Mouse (Mus musculus) mature B cell (primary cell): ENCODE measurements around the gene Actb.

ENCODE experiments used
- in situ Hi-C: fragments of 300-500 bp; cut with MboI; formaldehyde crosslinking; loops from 2 replicates; pipeline ENCODE4 v1.14.3; 2019

Gene Actb

GRCm38 (mm10) chr5:142879318-142880175, 27.0 kb downstream of the Actb start:
- in situ Hi-C loops: loop anchor here (10.0 kb wide), 2 partner anchors 115 to 185 kb away; no protein-coding TSS in a partner anchor

- in situ Hi-C loops: loop anchor here (10.0 kb wide), 1 partner anchor 114 kb away; no protein-coding TSS in a partner anchor
Measured at GRCm38 (mm10) chr5:142878570-142878969, 28.0 kb downstream of the Actb start.

- in situ Hi-C loops: loop anchor here (10.0 kb wide), 1 partner anchor 113 kb away; no protein-coding TSS in a partner anchor
Measured at GRCm38 (mm10) chr5:142877337-142878280, 28.9 kb downstream of the Actb start.

DNA sequence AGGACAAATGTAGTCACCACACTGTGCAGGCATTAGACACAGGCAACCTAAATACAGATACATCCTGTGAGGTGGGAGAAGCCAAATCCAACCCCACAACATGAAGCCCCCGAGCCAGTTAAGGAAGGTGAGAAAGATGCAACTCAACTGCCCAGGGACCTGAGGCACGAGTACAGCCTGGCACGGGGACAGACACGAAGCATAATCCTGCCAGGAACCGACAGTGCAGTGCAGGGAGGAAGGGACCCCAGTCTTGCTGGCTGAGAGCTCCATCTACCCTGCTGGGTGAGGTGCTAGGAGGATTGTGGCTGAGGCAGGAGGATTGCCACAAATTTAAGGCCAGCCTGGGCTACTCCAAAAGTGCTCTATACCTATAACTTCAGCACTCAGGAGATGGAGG, 29.7 kb downstream of the Actb start:
- in situ Hi-C loops: loop anchor here (10.0 kb wide), 1 partner anchor 112 kb away; no protein-coding TSS in a partner anchor

GRCm38 (mm10) chr5:142875513-142875905, 31.0 kb downstream of the Actb start:
- in situ Hi-C loops: loop anchor here (10.0 kb wide), 1 partner anchor 111 kb away; no protein-coding TSS in a partner anchor

GRCm38 (mm10) chr5:142874791-142875512, 31.6 kb downstream of the Actb start:
- in situ Hi-C loops: loop anchor here (10.0 kb wide), 1 partner anchor 110 kb away; no protein-coding TSS in a partner anchor

DNA sequence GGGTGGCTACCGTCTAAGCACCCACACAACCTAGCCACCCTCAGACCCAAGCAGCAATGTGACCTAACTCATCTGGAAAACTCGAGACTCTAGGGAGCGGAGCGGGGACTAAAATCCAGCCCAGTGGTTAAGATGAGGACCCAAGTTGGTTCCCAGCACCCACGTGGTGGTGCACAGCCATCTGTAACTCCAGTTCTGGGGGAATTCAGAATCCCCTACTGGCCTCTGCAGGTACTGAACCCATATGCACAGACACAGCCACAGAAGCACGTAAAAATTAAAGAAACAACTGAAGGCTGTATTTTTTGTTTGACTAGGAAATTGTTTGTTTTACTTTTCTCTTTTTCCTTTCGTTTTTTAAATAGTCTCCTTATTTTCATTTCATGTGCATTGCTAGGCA, 32.8 kb downstream of the Actb start:
- in situ Hi-C loops: loop anchor here (10.0 kb wide), 1 partner anchor 109 kb away; no protein-coding TSS in a partner anchor

GRCm38 (mm10) chr5:142871765-142872164, 34.8 kb downstream of the Actb start:
- in situ Hi-C loops: loop anchor here (10.0 kb wide), 1 partner anchor 107 kb away; no protein-coding TSS in a partner anchor

- in situ Hi-C loops: no loop called here
Measured at GRCm38 (mm10) chr5:142869463-142869862, 37.1 kb downstream of the Actb start.

DNA sequence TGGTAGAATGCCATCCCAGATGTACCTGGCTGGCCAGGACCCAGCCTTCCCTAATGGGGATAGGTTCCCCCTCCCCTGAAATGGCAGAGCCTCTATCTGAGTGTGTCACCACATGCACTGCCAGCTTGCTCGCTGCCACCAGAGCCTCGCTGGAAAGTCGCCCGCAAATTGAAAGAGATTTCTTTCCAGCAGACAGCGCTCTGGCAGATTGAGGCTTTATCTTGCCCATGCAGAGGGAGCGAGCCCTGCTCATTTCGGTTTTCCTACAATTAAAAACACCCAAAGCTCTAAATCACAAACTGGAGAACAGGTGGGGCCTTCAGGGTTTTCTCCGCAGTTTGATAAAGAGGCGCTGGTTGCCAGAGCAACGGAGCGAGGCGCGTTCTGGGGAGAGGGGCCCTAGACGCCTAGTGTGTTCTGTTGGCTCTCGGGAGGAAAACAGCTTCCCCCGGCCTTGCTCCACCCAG, 48.8 kb downstream of the Actb start:
- in situ Hi-C loops: no loop called here

DNA sequence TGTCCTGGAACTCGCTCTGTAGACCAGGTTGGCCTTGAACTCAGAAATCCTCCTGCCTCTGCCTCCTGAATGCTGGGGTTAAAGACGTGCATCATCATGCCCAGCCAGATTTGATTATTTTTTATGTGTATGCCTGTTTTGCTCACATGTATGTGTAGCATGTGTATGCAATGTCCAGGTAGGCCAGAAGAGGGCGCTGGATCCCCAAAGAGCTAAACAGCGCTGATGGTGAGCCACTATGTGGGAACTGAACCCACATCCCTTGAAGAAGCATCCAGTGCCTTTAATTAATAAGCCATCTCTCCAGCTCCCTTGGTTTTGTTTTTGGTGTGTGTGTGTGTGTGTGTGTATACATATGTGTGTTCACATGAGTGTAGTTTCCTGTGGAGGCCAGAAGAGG, 50.1 kb downstream of the Actb start:
- in situ Hi-C loops: no loop called here

DNA sequence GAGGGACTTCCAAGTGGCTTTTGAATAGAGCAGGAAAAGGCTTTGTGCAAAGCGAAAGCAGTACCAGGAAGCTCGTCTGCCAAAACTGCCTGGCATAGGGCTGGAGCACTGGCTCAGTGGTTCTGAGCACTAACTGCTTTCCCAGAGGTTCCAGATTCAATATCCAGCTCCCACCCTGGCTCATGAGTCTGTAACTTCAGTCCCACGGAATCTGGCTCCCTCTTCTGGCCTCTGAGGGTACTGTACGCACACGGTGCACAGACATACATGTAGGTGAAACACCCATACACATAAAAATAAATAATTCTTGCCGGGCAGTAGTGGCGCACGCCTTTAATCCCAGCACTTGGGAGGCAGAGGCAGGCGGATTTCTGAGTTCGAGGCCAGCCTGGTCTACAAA, 51.7 kb downstream of the Actb start:
- in situ Hi-C loops: no loop called here

- in situ Hi-C loops: no loop called here
Measured at GRCm38 (mm10) chr5:142853585-142853984, 53.0 kb downstream of the Actb start.
